Mouse (Mus musculus): ENCODE data around the gene Erbin. TPM values are rescaled to one million over a fixed set of nuclear protein-coding genes. Genes with fewer than 3 reads are reported as not detected.

The Erbin gene
- polyA plus RNA-seq, 1 experiment from 2014 or later: 19.0 TPM

DNA sequence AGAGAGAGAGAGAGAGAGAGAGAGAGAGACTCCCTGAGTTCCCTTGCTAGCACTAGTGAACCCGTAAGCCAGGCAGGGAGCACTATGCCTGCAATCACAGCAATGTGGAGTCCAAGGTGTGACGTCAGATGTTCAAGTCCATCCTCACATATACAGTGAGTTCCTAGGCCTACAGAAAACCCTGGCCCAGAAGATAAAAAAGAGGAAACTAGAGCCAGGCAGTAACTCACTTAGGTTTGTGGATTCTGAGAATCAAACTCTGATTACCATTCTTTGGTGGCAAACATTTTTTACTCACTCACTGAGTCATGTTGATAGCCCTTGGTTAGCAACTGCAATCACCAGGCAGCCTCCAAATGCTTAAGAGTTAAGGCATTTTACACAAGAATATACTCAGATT, 72.7 kb downstream of the Erbin start:
- ATAC-seq (no peak), DNase-seq (ENCODE audit: low spot score) (no peak)
- peaks cover 15% of the 10 kb centered on the region for H3K36me3 ChIP-seq (ENCODE audit: insufficient read depth, low read length)
- no peak overlapping the region for H3K4me3 ChIP-seq (ENCODE audit: low read depth, low read length)
- H3K27ac ChIP-seq (ENCODE audit: low read length): no peak overlapping the region
- H3K27me3 ChIP-seq (replicated peaks; ENCODE audit: insufficient read depth, low read length): no peaks in the 10 kb centered on the region
- no peak overlapping the region for H3K4me2 ChIP-seq (replicated peaks; ENCODE audit: low read depth, low read length)
- H3K9me3 ChIP-seq (ENCODE audit: low read length): no peaks in the 10 kb centered on the region
- H3K9ac ChIP-seq (replicated peaks; ENCODE audit: low read depth): no peak overlapping the region
- 89% methylated on average over 2 of the region's 2 CpGs for WGBS
- no peak for TF ChIP-seq CTCF (IDR thresholded peaks at IDR 0.05)
- TF ChIP-seq EP300 (IDR thresholded peaks at IDR 0.05): no peak
- no peaks in the 10 kb centered on the region for H3K4me1 ChIP-seq (ENCODE audit: insufficient read depth, low read depth, low read length)

DNA sequence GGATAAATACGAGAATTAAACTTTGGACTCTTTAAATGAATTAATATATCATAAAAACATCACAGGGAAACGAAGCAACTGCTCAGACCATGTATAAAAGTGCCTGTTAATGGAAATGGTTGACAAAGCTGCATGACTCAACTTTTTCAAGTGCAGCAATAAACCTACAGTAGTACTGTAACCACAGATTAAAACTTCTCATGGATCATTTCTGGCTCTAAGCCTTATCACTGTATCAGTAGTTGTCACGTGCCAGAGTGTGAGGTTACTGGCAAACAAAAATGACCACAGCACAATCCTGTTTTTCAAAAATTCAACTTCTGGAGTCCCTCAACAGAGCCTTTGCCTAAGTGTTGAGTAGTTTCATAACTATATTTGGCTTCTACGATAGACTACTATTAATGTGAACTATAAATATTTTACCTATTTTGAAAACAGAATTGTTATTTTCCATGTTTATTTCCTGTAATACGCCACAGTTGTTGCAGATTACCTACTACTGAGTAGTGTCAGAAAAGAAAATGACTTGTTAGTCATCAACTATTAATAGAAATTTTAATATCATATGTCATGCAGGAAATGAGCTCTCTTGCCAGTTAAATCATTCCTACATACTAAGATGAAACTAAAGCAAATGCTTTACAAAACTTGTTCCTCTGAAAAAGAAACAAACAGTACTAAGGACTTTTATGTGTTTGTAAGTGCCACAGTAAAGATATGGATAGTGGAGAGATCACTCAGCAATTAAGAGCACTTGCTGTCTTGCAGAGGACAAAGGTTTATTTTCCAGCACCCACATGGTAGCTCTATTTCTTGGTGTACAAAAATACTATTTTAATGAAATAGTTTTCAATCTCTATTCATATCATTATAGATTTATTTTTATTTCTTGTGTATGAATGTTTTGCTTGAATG, 78.8 kb downstream of the Erbin start:
- TF ChIP-seq EP300 (IDR thresholded peaks at IDR 0.05): no peak
- TF ChIP-seq CTCF (IDR thresholded peaks at IDR 0.05): no peak
- Histone ChIP-seq H3K27ac (ENCODE audit: low read length) (no peak overlapping the region), H3K4me1 (ENCODE audit: insufficient read depth, low read depth, low read length) (no peaks in the 10 kb centered on the region), H3K27me3 (replicated peaks; ENCODE audit: insufficient read depth, low read length) (no peaks in the 10 kb centered on the region), H3K4me3 (ENCODE audit: low read depth, low read length) (no peak overlapping the region), H3K9me3 (ENCODE audit: low read length) (no peaks in the 10 kb centered on the region), H3K36me3 (ENCODE audit: insufficient read depth, low read length) (peaks cover 31% of the 10 kb centered on the region), H3K9ac (replicated peaks; ENCODE audit: low read depth) (no peak overlapping the region), H3K4me2 (replicated peaks; ENCODE audit: low read depth, low read length) (no peak overlapping the region)
- WGBS: 74% methylated on average over 5 of the region's 5 CpGs
- peak; percentile 44 for ATAC-seq
- peak; percentile 51 for DNase-seq (ENCODE audit: low spot score)

DNA sequence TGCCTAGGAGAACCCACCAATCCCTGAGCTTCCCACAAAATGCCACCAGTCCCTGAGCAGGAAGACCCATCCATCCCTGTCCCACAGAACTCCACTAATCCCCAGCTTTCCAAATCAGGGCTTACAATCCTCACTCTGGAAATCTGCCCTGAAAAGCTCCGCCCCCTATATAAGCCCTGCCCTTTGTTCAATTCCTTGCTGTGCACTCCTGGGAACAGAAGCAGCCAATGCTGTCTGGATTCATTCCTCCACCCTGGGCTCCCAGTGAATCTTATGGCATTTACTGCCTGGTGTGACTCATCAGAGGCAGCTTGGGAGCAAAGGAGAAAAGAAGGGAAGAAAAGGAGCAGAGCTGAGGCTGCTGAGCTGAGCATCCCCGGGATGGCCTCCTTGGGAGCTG, 81.7 kb downstream of the Erbin start:
- H3K4me2 ChIP-seq (replicated peaks; ENCODE audit: low read depth, low read length): no peak overlapping the region
- peaks cover 25% of the 10 kb centered on the region for H3K36me3 ChIP-seq (ENCODE audit: insufficient read depth, low read length)
- no peak for DNase-seq (ENCODE audit: low spot score)
- no peaks in the 10 kb centered on the region for H3K27me3 ChIP-seq (replicated peaks; ENCODE audit: insufficient read depth, low read length)
- no peak overlapping the region for H3K27ac ChIP-seq (ENCODE audit: low read length)
- H3K9ac ChIP-seq (replicated peaks; ENCODE audit: low read depth): no peak overlapping the region
- no peaks in the 10 kb centered on the region for H3K9me3 ChIP-seq (ENCODE audit: low read length)
- H3K4me3 ChIP-seq (ENCODE audit: low read depth, low read length): no peak overlapping the region
- TF ChIP-seq EP300 (IDR thresholded peaks at IDR 0.05) (no peak), CTCF (IDR thresholded peaks at IDR 0.05) (no peak)
- no peak for ATAC-seq
- WGBS: 94% methylated on average over 2 of the region's 2 CpGs
- H3K4me1 ChIP-seq (ENCODE audit: insufficient read depth, low read depth, low read length): no peaks in the 10 kb centered on the region

DNA sequence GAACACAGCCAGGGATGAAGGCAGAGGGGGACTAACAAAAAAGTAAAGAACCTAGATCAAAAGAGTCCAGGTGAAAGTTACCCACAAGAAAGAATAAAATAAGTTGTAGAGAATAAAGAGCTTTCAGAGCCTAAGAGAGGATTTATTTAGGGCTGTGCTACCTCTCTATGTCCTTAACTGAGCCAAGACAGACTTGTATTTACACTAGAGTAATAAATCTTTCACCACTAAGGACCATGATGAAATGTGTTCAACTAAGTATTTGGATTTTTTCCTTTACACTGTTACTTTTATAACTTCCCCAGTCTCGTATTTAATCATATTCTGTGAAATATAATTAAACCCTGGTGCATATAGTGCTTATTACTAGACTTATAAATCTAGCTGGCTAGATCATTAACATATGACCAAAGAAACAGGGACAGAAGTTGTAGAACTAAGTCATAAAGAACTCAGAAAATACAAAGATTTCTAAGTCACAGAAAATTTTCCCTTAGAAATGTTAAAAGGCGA, 90.6 kb downstream of the Erbin start:
- no peak overlapping the region for H3K4me2 ChIP-seq (replicated peaks; ENCODE audit: low read depth, low read length)
- no peaks in the 10 kb centered on the region for H3K9me3 ChIP-seq (ENCODE audit: low read length)
- TF ChIP-seq EP300 (IDR thresholded peaks at IDR 0.05): no peak
- no peak for TF ChIP-seq CTCF (IDR thresholded peaks at IDR 0.05)
- 71% methylated on average over 2 of the region's 2 CpGs for WGBS
- no peak for DNase-seq (ENCODE audit: low spot score)
- no peak overlapping the region for H3K4me3 ChIP-seq (ENCODE audit: low read depth, low read length)
- no peaks in the 10 kb centered on the region for H3K27me3 ChIP-seq (replicated peaks; ENCODE audit: insufficient read depth, low read length)
- H3K9ac ChIP-seq (replicated peaks; ENCODE audit: low read depth): no peak overlapping the region
- ATAC-seq: no peak
- no peaks in the 10 kb centered on the region for H3K4me1 ChIP-seq (ENCODE audit: insufficient read depth, low read depth, low read length)
- H3K36me3 ChIP-seq (ENCODE audit: insufficient read depth, low read length): peaks cover 4% of the 10 kb centered on the region; the same call in 1 of the 2 replicates
- no peak overlapping the region for H3K27ac ChIP-seq (ENCODE audit: low read length)

DNA sequence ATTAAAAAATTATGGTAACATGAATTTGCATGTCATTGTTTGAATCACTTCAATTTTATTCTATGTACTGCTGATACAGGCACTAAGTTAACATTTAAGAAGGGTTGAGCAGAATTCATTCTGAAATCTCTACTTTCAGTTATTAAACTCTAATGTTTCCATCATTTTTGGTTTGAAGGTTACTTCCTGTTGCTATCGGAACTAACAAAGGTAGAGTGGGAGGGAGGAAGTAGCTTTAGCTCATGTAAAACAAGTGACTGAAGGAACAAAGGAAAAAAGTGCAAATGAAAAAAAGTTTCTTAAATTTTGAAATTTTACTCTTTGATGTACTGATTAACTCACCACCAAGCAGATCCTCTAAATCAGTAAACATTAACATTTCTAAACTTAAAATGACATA, 98.0 kb downstream of the Erbin start:
- Histone ChIP-seq H3K4me1 (ENCODE audit: insufficient read depth, low read depth, low read length) (no peaks in the 10 kb centered on the region), H3K27me3 (replicated peaks; ENCODE audit: insufficient read depth, low read length) (no peaks in the 10 kb centered on the region), H3K9me3 (ENCODE audit: low read length) (no peaks in the 10 kb centered on the region), H3K36me3 (ENCODE audit: insufficient read depth, low read length) (peaks cover 13% of the 10 kb centered on the region; the same call in 1 of the 2 replicates), H3K9ac (replicated peaks; ENCODE audit: low read depth) (no peak overlapping the region), H3K27ac (ENCODE audit: low read length) (no peak overlapping the region), H3K4me3 (ENCODE audit: low read depth, low read length) (no peak overlapping the region), H3K4me2 (replicated peaks; ENCODE audit: low read depth, low read length) (no peak overlapping the region)
- DNase-seq (ENCODE audit: low spot score) (no peak), ATAC-seq (no peak)
- 72% methylated on average over 1 of the region's 1 CpGs for WGBS
- TF ChIP-seq CTCF (IDR thresholded peaks at IDR 0.05) (no peak), EP300 (IDR thresholded peaks at IDR 0.05) (no peak)

DNA sequence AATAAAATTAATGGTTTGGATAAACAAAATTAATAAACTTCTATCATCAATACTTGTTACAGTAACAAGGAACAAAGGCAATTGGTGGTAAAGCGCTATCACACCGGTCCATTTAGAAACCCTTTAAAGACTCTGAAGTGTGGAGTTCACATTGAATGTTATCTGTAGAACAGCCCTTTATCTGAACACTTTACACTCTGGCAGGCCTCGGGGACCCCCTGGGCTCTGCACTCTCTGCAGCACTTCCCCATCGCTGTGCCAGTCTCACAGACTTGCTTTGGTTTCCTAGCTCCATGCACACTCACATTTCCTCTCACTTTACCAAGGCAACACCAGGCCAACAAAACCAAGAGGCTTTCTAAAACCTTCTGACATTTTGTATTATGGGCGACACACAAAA, 100.9 kb downstream of the Erbin start:
- H3K9me3 ChIP-seq (ENCODE audit: low read length): no peaks in the 10 kb centered on the region
- no peak overlapping the region for H3K4me2 ChIP-seq (replicated peaks; ENCODE audit: low read depth, low read length)
- ATAC-seq (no peak), DNase-seq (ENCODE audit: low spot score) (no peak)
- 65% methylated on average over 5 of the region's 5 CpGs for WGBS
- TF ChIP-seq CTCF (IDR thresholded peaks at IDR 0.05) (no peak), EP300 (IDR thresholded peaks at IDR 0.05) (no peak)
- H3K4me3 ChIP-seq (ENCODE audit: low read depth, low read length): no peak overlapping the region
- no peaks in the 10 kb centered on the region for H3K27me3 ChIP-seq (replicated peaks; ENCODE audit: insufficient read depth, low read length)
- peaks cover 9% of the 10 kb centered on the region; the same call in 1 of the 2 replicates for H3K36me3 ChIP-seq (ENCODE audit: insufficient read depth, low read length)
- H3K9ac ChIP-seq (replicated peaks; ENCODE audit: low read depth): no peak overlapping the region
- no peak overlapping the region for H3K27ac ChIP-seq (ENCODE audit: low read length)
- H3K4me1 ChIP-seq (ENCODE audit: insufficient read depth, low read depth, low read length): no peaks in the 10 kb centered on the region

Measured in lung, postnatal 0 days (tissue).